Mouse (Mus musculus): ENCODE results near the gene Zfp574.
A peak's percentile ranks its signal among the peaks of the same experiment; 100 is the strongest.
"Not testable (repeated sequence)": the region's sequence is repeated elsewhere in the genome, so short reads cannot be mapped to it uniquely, and the experiment has no call there.

Gene Zfp574

GRCm38 (mm10) chr7:25071979-25072715 is at the start of gene Zfp574, which contains the start of gene Grik5:
TSS of gene Zfp574 (plus strand) at chr7:25072567.
TSS of gene Grik5 (minus strand) at chr7:25072346.
- no peak for DNase-seq (ENCODE audit: extremely low spot score)

- peak; percentile 17 for DNase-seq (ENCODE audit: extremely low spot score)
Observed at GRCm38 (mm10) chr7:25025855-25026439, 46.4 kb upstream of the Zfp574 start.

- DNase-seq (ENCODE audit: extremely low spot score): no peak
Observed at GRCm38 (mm10) chr7:25026452-25026851, 45.9 kb upstream of the Zfp574 start.

GRCm38 (mm10) chr7:25030032-25030753 is 42.2 kb upstream of the Zfp574 start:
- peak; percentile 79 for DNase-seq (ENCODE audit: extremely low spot score)

- no peak for DNase-seq (ENCODE audit: extremely low spot score)
Observed at GRCm38 (mm10) chr7:25031528-25031927, 40.8 kb upstream of the Zfp574 start.

GRCm38 (mm10) chr7:25034796-25035195 is 37.6 kb upstream of the Zfp574 start:
- no peak for DNase-seq (ENCODE audit: extremely low spot score)

- peak; percentile 59 for DNase-seq (ENCODE audit: extremely low spot score)
Observed at GRCm38 (mm10) chr7:25035916-25036315, 36.5 kb upstream of the Zfp574 start.

GRCm38 (mm10) chr7:25041921-25042320 is 30.4 kb upstream of the Zfp574 start:
- DNase-seq (ENCODE audit: extremely low spot score): no peak

- not testable (repeated sequence) for DNase-seq (ENCODE audit: extremely low spot score)
Observed at GRCm38 (mm10) chr7:25044599-25044998, 27.8 kb upstream of the Zfp574 start.

- no peak for DNase-seq (ENCODE audit: extremely low spot score)
Observed at GRCm38 (mm10) chr7:25047363-25047762, 25.0 kb upstream of the Zfp574 start.

- no peak for DNase-seq (ENCODE audit: extremely low spot score)
Observed at GRCm38 (mm10) chr7:25049295-25049930, 23.0 kb upstream of the Zfp574 start.

- no peak for DNase-seq (ENCODE audit: extremely low spot score)
Observed at GRCm38 (mm10) chr7:25052587-25052986, 19.8 kb upstream of the Zfp574 start.

- DNase-seq (ENCODE audit: extremely low spot score): no peak
Observed at GRCm38 (mm10) chr7:25056951-25057350, 15.4 kb upstream of the Zfp574 start.

- no peak for DNase-seq (ENCODE audit: extremely low spot score)
Observed at GRCm38 (mm10) chr7:25057888-25058287, 14.5 kb upstream of the Zfp574 start.

- DNase-seq (ENCODE audit: extremely low spot score): no peak
Observed at GRCm38 (mm10) chr7:25058394-25058793, 14.0 kb upstream of the Zfp574 start.

GRCm38 (mm10) chr7:25058836-25059235 is 13.5 kb upstream of the Zfp574 start:
- no peak for DNase-seq (ENCODE audit: extremely low spot score)

GRCm38 (mm10) chr7:25063346-25063745 is 9.0 kb upstream of the Zfp574 start:
- no peak for DNase-seq (ENCODE audit: extremely low spot score)

GRCm38 (mm10) chr7:25063900-25064299 is 8.5 kb upstream of the Zfp574 start:
- DNase-seq (ENCODE audit: extremely low spot score): no peak

- no peak for DNase-seq (ENCODE audit: extremely low spot score)
Observed at GRCm38 (mm10) chr7:25067338-25067737, 5.0 kb upstream of the Zfp574 start.

- no peak for DNase-seq (ENCODE audit: extremely low spot score)
Observed at GRCm38 (mm10) chr7:25067909-25068656, 4.3 kb upstream of the Zfp574 start.

GRCm38 (mm10) chr7:25068724-25069123 is 3.6 kb upstream of the Zfp574 start:
- DNase-seq (ENCODE audit: extremely low spot score): no peak

All from embryo, embryonic 9.5 days (tissue).